Mouse (Mus musculus) liver, adult 2 months (tissue): ENCODE measurements at regions not wholly inside any gene's neighbourhood (a gene's known extent, or its start where the extent isn't known, plus 50 kb on each side); places are given as distances from the start of the nearest gene placed in this dataset.

Experiments
- CTCF ChIP-seq: fragments of 200-500 bp; IDR thresholded peaks from 2 replicates; pipeline ENCODE4 v1.5.1; 2011; ENCODE audit warnings: low read depth, low read length, control low read depth
- POLR2A ChIP-seq: fragments of 200-500 bp; IDR thresholded peaks from 2 replicates; pipeline ENCODE4 v1.6.1; 2011; ENCODE audit warnings: low read length, control low read depth; ENCODE audit not compliant: insufficient read depth; ENCODE audit errors: extremely low read depth

DNA sequence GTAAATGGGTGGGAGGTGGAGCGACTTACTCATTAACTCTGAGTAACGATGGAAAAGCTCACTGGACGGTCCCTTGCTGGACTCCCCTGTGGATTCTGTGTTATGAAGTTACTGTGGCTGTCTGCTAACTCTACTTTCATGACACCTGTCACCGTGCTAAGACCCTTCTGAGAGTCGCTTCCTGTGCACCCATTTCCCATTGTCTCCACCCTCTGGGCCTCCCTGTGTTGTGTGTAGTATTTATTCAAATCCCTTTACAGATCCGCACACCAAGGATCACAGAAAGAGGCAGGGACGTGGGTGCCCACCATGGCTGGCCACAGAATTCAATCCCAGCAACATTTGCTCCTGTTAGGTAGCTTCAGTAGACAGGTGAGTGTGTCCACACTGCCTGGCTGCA is 357.1 kb upstream of the 3110018I06Rik start:
- TF ChIP-seq CTCF: no peak
- no peak for TF ChIP-seq POLR2A
